Mouse (Mus musculus): Measurements from ENCODE around the gene Psmb8.

DNA sequence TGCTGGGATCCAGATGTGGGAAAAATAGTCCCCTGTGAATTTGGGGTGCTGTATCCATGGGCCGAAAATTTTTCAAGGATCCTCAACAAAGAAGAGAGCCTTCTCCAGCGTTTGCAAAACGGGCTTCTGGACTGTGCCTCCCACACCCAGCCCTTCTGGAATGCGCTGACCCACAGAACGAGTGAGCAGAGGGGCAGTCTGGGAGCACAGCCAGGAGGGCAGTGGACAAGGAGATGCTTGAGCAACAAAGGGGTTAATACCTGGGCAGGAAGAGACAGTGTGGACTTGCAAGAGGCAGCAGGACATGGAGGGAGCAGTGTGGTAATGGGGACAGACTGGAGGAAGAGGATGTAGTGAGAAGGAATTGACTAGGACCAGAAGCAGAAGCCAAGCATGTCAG, 42.0 kb upstream of the Psmb8 start:
- TF ChIP-seq CTCF (IDR thresholded peaks at IDR 0.05; ENCODE audit: insufficient read depth, low read length): no peak
- no peak for TF ChIP-seq POLR2A (IDR thresholded peaks at IDR 0.05; ENCODE audit: borderline replicate concordance, extremely low read depth, low read depth, low read length)

All from lung, adult 2 months (tissue).